Mouse (Mus musculus) testis, adult 2 months (tissue): ENCODE data around the gene Topaz1.

Experiments
- CTCF ChIP-seq: fragments of 200-500 bp; IDR thresholded peaks from 2 replicates; pipeline ENCODE4 v1.5.1; 2012; ENCODE audit warnings: low read depth, mild to moderate bottlenecking, inconsistent platforms, low read length, moderate library complexity; ENCODE audit not compliant: control insufficient read depth, insufficient read depth, insufficient replicate concordance
- POLR2A ChIP-seq: fragments of 200-500 bp; IDR thresholded peaks from 2 replicates; pipeline ENCODE4 v1.6.1; 2012; ENCODE audit warnings: low read depth, mild to moderate bottlenecking, inconsistent platforms, low read length, moderate library complexity; ENCODE audit not compliant: control insufficient read depth

DNA sequence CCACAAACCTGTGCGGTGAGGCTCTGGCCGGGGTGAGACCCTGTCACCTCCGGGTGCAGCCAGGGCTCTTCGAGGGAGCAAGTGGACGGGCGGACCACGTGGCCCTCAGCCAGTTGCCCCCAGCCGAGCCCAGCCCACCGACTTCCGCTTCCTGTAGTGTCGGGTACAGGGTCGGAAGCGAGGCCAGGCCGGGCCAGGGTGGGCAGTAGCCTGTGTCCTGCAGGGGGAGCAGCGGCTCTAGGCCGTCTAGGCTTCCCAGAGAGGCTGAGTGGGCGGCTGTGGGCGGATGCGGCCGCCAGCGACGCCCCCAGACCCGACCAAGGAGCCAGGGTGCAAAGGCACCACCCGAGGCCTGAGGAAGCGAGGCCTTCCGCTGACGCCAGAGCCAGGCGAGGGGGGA, at the start of gene Topaz1:
- TF ChIP-seq POLR2A, result peak; percentile 80
- no peak for TF ChIP-seq CTCF
